Mouse (Mus musculus) heart, embryonic 16.5 days (tissue): ENCODE data around the gene Hoxb8. TPM values are rescaled to one million over a fixed set of nuclear protein-coding genes. Genes with fewer than 3 reads are reported as not detected.
A peak's percentile ranks its signal among the peaks of the same experiment; 100 is the strongest.

Source experiments
- ATAC-seq: fragments of 200-750 bp; cut with Nextera tagmentation; replicated peaks from 2 replicates; pipeline ENCODE4 v1.8.0; 2017; ENCODE audit warnings: moderate number of reproducible peaks; ENCODE audit not compliant: insufficient read depth, low FRiP score; ENCODE audit errors: extremely low read depth
- H3K27ac ChIP-seq: fragments of 300-500 bp; sonication (generic); 2 replicates; pipeline ENCODE4 v1.5.1; 2014; ENCODE audit warnings: mild to moderate bottlenecking, low read length, control low read depth, moderate library complexity
- H3K27me3 ChIP-seq: fragments of 300-500 bp; sonication (generic); 2 replicates; pipeline ENCODE4 v1.6.1; 2014; ENCODE audit warnings: low read length, mixed read lengths; ENCODE audit not compliant: control insufficient read depth, insufficient read depth
- H3K36me3 ChIP-seq: fragments of 300-500 bp; sonication (generic); 2 replicates; pipeline ENCODE4 v1.6.1; 2014; ENCODE audit not compliant: control insufficient read depth, insufficient read depth
- H3K4me1 ChIP-seq: fragments of 300-500 bp; sonication (generic); 2 replicates; pipeline ENCODE4 v1.6.1; 2014; ENCODE audit warnings: low read length, mixed read lengths; ENCODE audit not compliant: control insufficient read depth, insufficient read depth
- H3K4me2 ChIP-seq: fragments of 300-500 bp; sonication (generic); 2 replicates; pipeline ENCODE4 v1.6.1; 2014; ENCODE audit warnings: low read depth, mild to moderate bottlenecking, control low read depth, low read length
- H3K4me3 ChIP-seq: fragments of 300-500 bp; sonication (generic); 2 replicates; pipeline ENCODE4 v1.5.1; 2014; ENCODE audit warnings: mild to moderate bottlenecking, control low read depth, low read length
- H3K9ac ChIP-seq: fragments of 300-500 bp; sonication (generic); 2 replicates; pipeline ENCODE4 v1.6.1; 2014; ENCODE audit warnings: low read length, control low read depth
- H3K9me3 ChIP-seq: fragments of 300-500 bp; sonication (generic); replicated peaks from 2 replicates; pipeline ENCODE4 v1.6.1; 2016; ENCODE audit warnings: low read length; ENCODE audit not compliant: control insufficient read depth
- WGBS: fragments of 180-500 bp; shearing (Covaris S2); extraction: QIAGEN DNeasy Blood & Tissue Kit; methylation state at CpG from one replicate; pipeline ENCODE4 v1.1.7; 2014; 5-methylcytosine and 5-hydroxymethylcytosine counted together
- polyA plus RNA-seq: library from polyadenylated mRNA; unstranded; fragments of >200 nt; fragmentation: Nextera tagmentation; extraction: Ambion mirVana; gene quantifications from 2 replicates; pipeline ENCODE4 v1.2.1, GENCODE M21; 2015

The Hoxb8 gene
- polyA plus RNA-seq, 1 experiment from 2014 or later: not detected

DNA sequence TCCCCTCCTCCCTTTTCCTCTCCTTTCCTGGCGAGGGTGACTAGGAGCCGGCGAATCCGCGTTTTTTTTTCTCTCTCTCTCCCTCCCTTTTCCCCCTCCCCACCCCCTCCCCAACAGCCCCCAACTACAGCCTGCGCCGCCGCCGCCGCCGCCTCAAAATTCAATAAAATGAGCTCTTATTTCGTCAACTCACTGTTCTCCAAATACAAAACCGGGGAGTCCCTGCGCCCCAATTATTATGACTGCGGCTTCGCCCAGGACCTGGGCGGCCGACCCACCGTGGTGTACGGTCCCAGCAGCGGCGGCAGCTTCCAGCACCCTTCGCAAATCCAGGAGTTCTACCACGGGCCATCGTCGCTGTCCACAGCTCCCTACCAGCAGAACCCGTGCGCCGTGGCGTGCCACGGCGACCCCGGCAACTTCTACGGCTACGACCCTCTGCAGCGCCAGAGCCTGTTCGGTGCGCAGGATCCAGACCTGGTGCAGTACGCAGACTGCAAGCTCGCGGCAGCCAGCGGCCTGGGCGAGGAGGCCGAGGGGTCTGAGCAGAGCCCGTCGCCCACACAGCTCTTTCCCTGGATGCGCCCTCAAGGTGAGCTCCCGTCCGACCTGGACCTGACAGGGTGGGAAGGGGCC is 1.2 kb downstream of the Hoxb8 start:
- Histone ChIP-seq H3K27ac (no peak overlapping the region), H3K27me3 (peaks cover 88% of the 10 kb centered on the region), H3K4me2 (peak overlapping the region; percentile 28; the same call in 1 of the 2 replicates), H3K9ac (no peak overlapping the region), H3K36me3 (no peaks in the 10 kb centered on the region), H3K4me3 (no peak overlapping the region; the same call in 1 of the 2 replicates), H3K4me1 (peaks cover 5% of the 10 kb centered on the region), H3K9me3 (no peaks in the 10 kb centered on the region)
- ATAC-seq: no peak
- WGBS: 2% methylated on average over 49 of the region's 49 CpGs

GRCm38 (mm10) chr11:96284041-96284749 is 2.5 kb downstream of the Hoxb8 start:
- H3K9me3 ChIP-seq: no peaks in the 10 kb centered on the region
- no peak overlapping the region for H3K27ac ChIP-seq
- peak overlapping the region; percentile 36 for H3K4me3 ChIP-seq
- H3K4me1 ChIP-seq: peaks cover 5% of the 10 kb centered on the region
- ATAC-seq: no peak
- WGBS: 1% methylated on average over 34 of the region's 49 CpGs
- H3K9ac ChIP-seq: peak overlapping the region; percentile 15; the same call in 1 of the 2 replicates
- H3K4me2 ChIP-seq: peak overlapping the region; percentile 52
- H3K27me3 ChIP-seq: peaks cover 88% of the 10 kb centered on the region
- no peaks in the 10 kb centered on the region for H3K36me3 ChIP-seq

GRCm38 (mm10) chr11:96284774-96285734 is 3.3 kb downstream of the Hoxb8 start:
- no peaks in the 10 kb centered on the region for H3K36me3 ChIP-seq
- H3K4me3 ChIP-seq: peak overlapping the region; percentile 36
- 3% methylated on average over 33 of the region's 37 CpGs for WGBS
- H3K27ac ChIP-seq: no peak overlapping the region
- H3K9me3 ChIP-seq: no peaks in the 10 kb centered on the region
- H3K4me1 ChIP-seq: peaks cover 5% of the 10 kb centered on the region
- peak overlapping the region; percentile 52 for H3K4me2 ChIP-seq
- no peak for ATAC-seq
- peaks cover 89% of the 10 kb centered on the region for H3K27me3 ChIP-seq
- H3K9ac ChIP-seq: no peak overlapping the region

- no peaks in the 10 kb centered on the region for H3K36me3 ChIP-seq
- H3K4me2 ChIP-seq: peak within 1 kb of the TSS; percentile 42
- no peak for ATAC-seq
- peaks cover 89% of the 10 kb centered on the region for H3K27me3 ChIP-seq
- peak within 1 kb of the TSS; percentile 32 for H3K4me3 ChIP-seq
- 2% methylated on average over 43 of the region's 43 CpGs for WGBS
- no peak within 1 kb of the TSS for H3K27ac ChIP-seq
- H3K9ac ChIP-seq: no peak within 1 kb of the TSS
- H3K4me1 ChIP-seq: peaks cover 5% of the 10 kb centered on the region
- H3K9me3 ChIP-seq: no peaks in the 10 kb centered on the region
These were observed 4.3 kb downstream of the Hoxb8 start, which contains the start of gene Hoxb7 for GRCm38 (mm10) chr11:96285771-96286738. Hoxb7 (plus strand) TSS chr11:96286623.

GRCm38 (mm10) chr11:96286739-96287385 is 5.2 kb downstream of the Hoxb8 start:
- H3K4me3 ChIP-seq: peak overlapping the region; percentile 32
- H3K4me1 ChIP-seq: peaks cover 5% of the 10 kb centered on the region
- peaks cover 88% of the 10 kb centered on the region for H3K27me3 ChIP-seq
- H3K36me3 ChIP-seq: no peaks in the 10 kb centered on the region
- H3K9me3 ChIP-seq: no peaks in the 10 kb centered on the region
- no peak overlapping the region for H3K27ac ChIP-seq
- no peak overlapping the region for H3K9ac ChIP-seq
- no peak for ATAC-seq
- WGBS: under 1% methylated on average over 55 of the region's 55 CpGs
- H3K4me2 ChIP-seq: peak overlapping the region; percentile 42; the same call in 1 of the 2 replicates

DNA sequence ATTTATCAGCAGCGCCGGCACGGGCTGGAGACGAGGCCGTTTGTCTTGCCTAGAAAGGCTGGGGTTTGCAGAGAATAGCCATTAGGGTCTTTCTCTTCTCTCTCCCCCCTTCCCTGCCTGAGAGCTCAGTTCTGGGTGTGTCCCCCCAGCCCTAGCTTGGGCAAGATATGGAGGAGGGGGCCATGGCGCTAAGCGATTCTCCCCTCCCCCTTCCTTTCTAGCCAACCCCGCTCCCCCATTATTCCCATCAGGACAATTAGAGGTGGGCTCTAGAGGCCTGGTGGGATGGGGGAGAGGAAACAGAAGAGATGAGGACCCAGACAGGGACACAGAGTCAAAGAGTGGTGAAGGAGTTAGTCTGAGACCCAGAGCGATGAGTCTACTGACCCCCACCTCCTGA is 5.7 kb downstream of the Hoxb8 start:
- H3K27ac ChIP-seq: no peak overlapping the region
- no peaks in the 10 kb centered on the region for H3K36me3 ChIP-seq
- H3K4me3 ChIP-seq: no peak overlapping the region
- H3K4me1 ChIP-seq: peaks cover 5% of the 10 kb centered on the region
- 1% methylated on average over 9 of the region's 9 CpGs for WGBS
- ATAC-seq: no peak
- H3K4me2 ChIP-seq: no peak overlapping the region
- no peaks in the 10 kb centered on the region for H3K9me3 ChIP-seq
- H3K27me3 ChIP-seq: peaks cover 88% of the 10 kb centered on the region
- H3K9ac ChIP-seq: no peak overlapping the region

- Histone ChIP-seq H3K9me3 (no peaks in the 10 kb centered on the region), H3K4me1 (peaks cover 5% of the 10 kb centered on the region), H3K9ac (no peak overlapping the region), H3K27ac (no peak overlapping the region), H3K27me3 (peaks cover 90% of the 10 kb centered on the region), H3K36me3 (no peaks in the 10 kb centered on the region), H3K4me2 (no peak overlapping the region), H3K4me3 (no peak overlapping the region)
- 3% methylated on average over 1 of the region's 1 CpGs for WGBS
- no peak for ATAC-seq
These were observed 6.9 kb downstream of the Hoxb8 start for GRCm38 (mm10) chr11:96288455-96289221.
